Mouse (Mus musculus) CH12.LX (cell line): ENCODE data around the gene Mrtfa. TPM values are rescaled to one million over a fixed set of nuclear protein-coding genes. Genes with fewer than 3 reads are reported as not detected.

Source experiments
- DNase-seq: peaks from one replicate; pipeline ENCODE4 v3.0.0-alpha.2; 2013; ENCODE audit errors: extremely low read depth
- H3K27ac ChIP-seq: 2 replicates; pipeline ENCODE4 v1.5.1; 2012; ENCODE audit warnings: low read depth, mild to moderate bottlenecking, control low read depth, moderate library complexity; ENCODE audit not compliant: insufficient read depth
- H3K27me3 ChIP-seq: replicated peaks from 2 replicates; pipeline ENCODE3; 2012; ENCODE audit warnings: inconsistent platforms
- H3K36me3 ChIP-seq, 2 experiments: replicated peaks in 1 of 2; 2 replicates each; pipeline versions ENCODE3 to v1.6.1; 2012; ENCODE audit warnings: inconsistent platforms in 1 of 2, low read length in 1 of 2, mild to moderate bottlenecking in 1 of 2, mixed read lengths in 1 of 2, moderate library complexity in 1 of 2; ENCODE audit not compliant: control insufficient read depth in 1 of 2, insufficient read depth in 1 of 2
- H3K4me1 ChIP-seq, 2 experiments: 2 replicates each; pipeline ENCODE4 v1.6.1; 2012; ENCODE audit warnings: inconsistent platforms in 1 of 2, moderate library complexity in 1 of 2; ENCODE audit not compliant: insufficient read depth in 2 of 2, control insufficient read depth in 1 of 2
- H3K4me2 ChIP-seq: 2 replicates; pipeline ENCODE4 v1.6.1; 2012; ENCODE audit warnings: low read depth, mild to moderate bottlenecking, control low read depth; ENCODE audit not compliant: poor library complexity, insufficient read depth, severe bottlenecking
- H3K4me3 ChIP-seq, 3 experiments: fragments of 150-350 bp in 1 of 3; sonication (generic) in 1 of 3; replicated peaks in 1 of 3; 2 replicates each; pipeline versions ENCODE3 to v1.5.1; 2011 to 2012; ENCODE audit warnings: low read depth in 2 of 3, low read length in 2 of 3, mild to moderate bottlenecking in 2 of 3, moderate library complexity in 2 of 3, control low read depth in 1 of 3, improper control_type of control experiment in 1 of 3, inconsistent platforms in 1 of 3, mixed read lengths in 1 of 3; ENCODE audit not compliant: poor library complexity in 1 of 3
- H3K79me2 ChIP-seq: replicated peaks from 2 replicates; pipeline ENCODE4 v1.6.1; 2012; ENCODE audit warnings: mild to moderate bottlenecking, moderate library complexity; ENCODE audit not compliant: control insufficient read depth, poor library complexity, insufficient read depth, severe bottlenecking; ENCODE audit errors: extremely low read depth
- H3K9ac ChIP-seq: 2 replicates; pipeline ENCODE4 v1.6.1; 2012; ENCODE audit warnings: low read depth, mild to moderate bottlenecking, control low read depth, moderate library complexity; ENCODE audit not compliant: insufficient read depth
- H3K9me3 ChIP-seq: replicated peaks from 2 replicates; pipeline ENCODE3; 2012; ENCODE audit warnings: low read length, inconsistent platforms, mixed read lengths
- CHD2 ChIP-seq: IDR thresholded peaks from 2 replicates; pipeline ENCODE4 v1.6.1; 2011; ENCODE audit warnings: low read length, improper control_type of control experiment
- CTCF ChIP-seq, 2 experiments: IDR thresholded peaks in 1 of 2; conservative IDR thresholded peaks in 1 of 2; 2 replicates each; pipeline ENCODE4 v1.5.1; 2011 to 2012; ENCODE audit warnings: low read depth in 2 of 2, low read length in 2 of 2, improper control_type of control experiment in 1 of 2, inconsistent platforms in 1 of 2, mild to moderate bottlenecking in 1 of 2, moderate library complexity in 1 of 2
- HCFC1 ChIP-seq: IDR thresholded peaks from 2 replicates; pipeline ENCODE4 v1.6.1; 2012; ENCODE audit warnings: low read depth, mild to moderate bottlenecking, inconsistent platforms, low read length, improper control_type of control experiment
- MAX ChIP-seq: IDR thresholded peaks from 2 replicates; pipeline ENCODE4 v1.6.1; 2011; ENCODE audit warnings: low read length, improper control_type of control experiment
- MYC ChIP-seq: IDR thresholded peaks from 2 replicates; pipeline ENCODE4 v1.6.1; 2011; ENCODE audit warnings: low read depth, mild to moderate bottlenecking, improper control_type of control experiment, low read length
- PAX5 ChIP-seq: IDR thresholded peaks from 2 replicates; pipeline ENCODE4 v1.6.1; 2012; ENCODE audit warnings: low read length, inconsistent platforms, mixed read lengths
- POLR2AphosphoS2 ChIP-seq: IDR thresholded peaks from 2 replicates; pipeline ENCODE4 v1.6.1; 2011; ENCODE audit warnings: low read depth, low read length, improper control_type of control experiment
- RAD21 ChIP-seq: IDR thresholded peaks from 2 replicates; pipeline ENCODE4 v1.6.1; 2011; ENCODE audit warnings: low read depth, mild to moderate bottlenecking, low read length, improper control_type of control experiment, moderate library complexity
- TBP ChIP-seq: conservative IDR thresholded peaks from 2 replicates; pipeline ENCODE4 v1.6.1; 2011; ENCODE audit warnings: low read depth, low read length, improper control_type of control experiment
- USF1 ChIP-seq: IDR thresholded peaks from 2 replicates; pipeline ENCODE4 v1.6.1; 2014; ENCODE audit warnings: low read depth, mild to moderate bottlenecking, inconsistent platforms, low read length, improper control_type of control experiment
- ZMIZ1 ChIP-seq: IDR thresholded peaks from 2 replicates; pipeline ENCODE4 v1.6.1; 2012; ENCODE audit warnings: low read depth, mild to moderate bottlenecking, inconsistent platforms, low read length, improper control_type of control experiment
- dilution Hi-C: fragments of 300-500 bp; cut with MboI; formaldehyde crosslinking; loops from 2 replicates; pipeline ENCODE4 v1.14.3; 2020; ENCODE audit warnings: low sequenced_read_pairs; ENCODE audit not compliant: extremely low pct_unique_long_range_greater_than_20kb, extremely low pct_ligation_motif_present
- in situ Hi-C: fragments of 300-500 bp; cut with MboI; formaldehyde crosslinking; loops from 3 replicates; pipeline ENCODE4 v1.14.3; 2019; ENCODE audit warnings: low sequenced_read_pairs, low pct_ligation_motif_present, low pct_unique_long_range_greater_than_20kb, mixed read lengths
- polyA plus RNA-seq: library from polyadenylated mRNA; unstranded; fragments of >175 nt; gene quantifications from 2 replicates; pipeline ENCODE4 v1.2.1, GENCODE M21; 2012; ENCODE audit warnings: low read depth; ENCODE audit not compliant: insufficient read length
- total RNA-seq, 2 experiments: library from RNA; depleted of rRNA; stranded (reverse); fragments of 300-350 nt in 1 of 2; fragments of >200 nt in 1 of 2; gene quantifications; 2 replicates each; pipeline ENCODE4 v1.2.3; 2012 to 2014

Gene Mrtfa
- total and polyA plus RNA-seq, 3 experiments = 4.6 to 23.2 (median 8.2) TPM

- DNase-seq = no peak
- in situ Hi-C loops = loop anchor here (25.0 kb wide), 1 partner anchor 707 kb away; the partner anchor contains the start of genes Atf4 and Rps19bp1
- peaks cover 53 to 70% of the 10 kb centered on the region in 2 experiments for H3K36me3 ChIP-seq
- H3K79me2 ChIP-seq = no peaks in the 10 kb centered on the region
- H3K27me3 ChIP-seq = no peaks in the 10 kb centered on the region
- TF ChIP-seq CHD2 = no peak
- TF ChIP-seq TBP = no peak
- no peak for TF ChIP-seq MAX
- TF ChIP-seq HCFC1 = no peak
- no peak for TF ChIP-seq ZMIZ1
- no peak for TF ChIP-seq RAD21
- no peak for TF ChIP-seq MYC
- TF ChIP-seq CTCF (conservative IDR thresholded peaks at IDR 0.05 in 1 of 2, IDR thresholded peaks at IDR 0.05 in 1 of 2; ENCODE audit: low read depth in 2 of 2, low read length in 2 of 2) = no peak
- no peak for TF ChIP-seq POLR2AphosphoS2
- no peak for TF ChIP-seq PAX5
- no peak for TF ChIP-seq USF1
- H3K4me1 ChIP-seq = no peaks in the 10 kb centered on the region
- H3K27ac ChIP-seq = no peak overlapping the region
- no peaks in the 10 kb centered on the region for H3K9me3 ChIP-seq
- H3K4me3 ChIP-seq = no peak overlapping the region
- dilution Hi-C loops = no loop called here
- no peak overlapping the region for H3K4me2 ChIP-seq
- H3K9ac ChIP-seq = no peak overlapping the region
These were observed 221.2 kb downstream of the Mrtfa start for GRCm38 (mm10) chr15:80969371-80969770.

Other genes starting within 250 kb of the Mrtfa start
- gene Adsl, start 242.3 kb downstream of the Mrtfa start, total RNA-seq (2012; rRNA removed) = 226 and 274 TPM in 2 replicates
- 341 and 356 TPM in 2 replicates for gene Adsl, start 242.3 kb downstream of the Mrtfa start, total RNA-seq (2014; rRNA removed)
- 276 and 286 TPM in 2 replicates for gene Adsl, start 242.3 kb downstream of the Mrtfa start, polyA plus RNA-seq
- 25.5 and 29.5 TPM in 2 replicates for gene Sgsm3, start 213.0 kb downstream of the Mrtfa start, total RNA-seq (2012; rRNA removed)
- 14.4 and 15.5 TPM in 2 replicates for gene Sgsm3, start 213.0 kb downstream of the Mrtfa start, total RNA-seq (2014; rRNA removed)
- 15.0 and 19.9 TPM in 2 replicates for gene Sgsm3, start 213.0 kb downstream of the Mrtfa start, polyA plus RNA-seq
- gene Mchr1, start 44.7 kb upstream of the Mrtfa start, total RNA-seq (2012; rRNA removed) = not detected in 2 replicates
- not detected in 2 replicates for gene Mchr1, start 44.7 kb upstream of the Mrtfa start, total RNA-seq (2014; rRNA removed)
- not detected in 2 replicates for gene Mchr1, start 44.7 kb upstream of the Mrtfa start, polyA plus RNA-seq
- gene Slc25a17, start 170.1 kb upstream of the Mrtfa start, total RNA-seq (2012; rRNA removed) = 46.0 and 48.0 TPM in 2 replicates
- 99.4 and 100 TPM in 2 replicates for gene Slc25a17, start 170.1 kb upstream of the Mrtfa start, total RNA-seq (2014; rRNA removed)
- gene Slc25a17, start 170.1 kb upstream of the Mrtfa start, polyA plus RNA-seq = 69.6 and 76.9 TPM in 2 replicates
- gene St13, start 209.3 kb upstream of the Mrtfa start, total RNA-seq (2012; rRNA removed) = 192 and 231 TPM in 2 replicates
- 208 and 231 TPM in 2 replicates for gene St13, start 209.3 kb upstream of the Mrtfa start, total RNA-seq (2014; rRNA removed)
- 646 and 822 TPM in 2 replicates for gene St13, start 209.3 kb upstream of the Mrtfa start, polyA plus RNA-seq
- 5.2 and 6.3 TPM in 2 replicates for gene Xpnpep3, start 209.4 kb upstream of the Mrtfa start, total RNA-seq (2012; rRNA removed)
- 4.3 TPM in 2 replicates for gene Xpnpep3, start 209.4 kb upstream of the Mrtfa start, total RNA-seq (2014; rRNA removed)
- 6.0 TPM in 2 replicates for gene Xpnpep3, start 209.4 kb upstream of the Mrtfa start, polyA plus RNA-seq
- not detected in 2 replicates for gene Dnajb7, start 217.5 kb upstream of the Mrtfa start, total RNA-seq (2012; rRNA removed)
- gene Dnajb7, start 217.5 kb upstream of the Mrtfa start, total RNA-seq (2014; rRNA removed) = not detected in 2 replicates
- gene Dnajb7, start 217.5 kb upstream of the Mrtfa start, polyA plus RNA-seq = not detected in 2 replicates